Mouse (Mus musculus) embryonic facial prominence, embryonic 14.5 days (tissue): ENCODE results near the gene Vezf1. TPM values are rescaled to one million over a fixed set of nuclear protein-coding genes. Genes with fewer than 3 reads are reported as not detected.

Experiments
- ATAC-seq: fragments of 200-750 bp; cut with Nextera tagmentation; 2 replicates; pipeline ENCODE4 v1.8.0; 2017; ENCODE audit warnings: low read depth, moderate number of reproducible peaks, moderate TSS enrichment
- DNase-seq: peaks from one replicate; pipeline ENCODE4 v3.0.0-alpha.2; 2015; ENCODE audit warnings: low spot score
- H3K27ac ChIP-seq: fragments of 300-500 bp; sonication (generic); replicated peaks from 2 replicates; pipeline ENCODE4 v1.5.1; 2014; ENCODE audit warnings: low read depth, mild to moderate bottlenecking, low read length, moderate library complexity
- H3K27me3 ChIP-seq: fragments of 300-500 bp; sonication (generic); replicated peaks from 2 replicates; pipeline ENCODE4 v1.6.1; 2014; ENCODE audit warnings: low read length; ENCODE audit not compliant: control insufficient read depth, insufficient read depth
- H3K36me3 ChIP-seq: fragments of 300-500 bp; sonication (generic); 2 replicates; pipeline ENCODE4 v1.6.1; 2014; ENCODE audit warnings: low read length, mixed read lengths; ENCODE audit not compliant: control insufficient read depth, insufficient read depth
- H3K4me1 ChIP-seq: fragments of 300-500 bp; sonication (generic); 2 replicates; pipeline ENCODE4 v1.6.1; 2014; ENCODE audit warnings: antibody characterized with exemption, low read length; ENCODE audit not compliant: control insufficient read depth, insufficient read depth
- H3K4me2 ChIP-seq: fragments of 300-500 bp; sonication (generic); 2 replicates; pipeline ENCODE4 v1.6.1; 2014; ENCODE audit warnings: low read depth, mild to moderate bottlenecking, low read length, moderate library complexity, mixed read lengths
- H3K4me3 ChIP-seq: fragments of 300-500 bp; sonication (generic); 2 replicates; pipeline ENCODE4 v1.5.1; 2014; ENCODE audit warnings: low read depth, mild to moderate bottlenecking, low read length
- H3K9ac ChIP-seq: fragments of 300-500 bp; sonication (generic); 2 replicates; pipeline ENCODE4 v1.6.1; 2014; ENCODE audit warnings: low read depth, mild to moderate bottlenecking, low read length, moderate library complexity, mixed read lengths
- H3K9me3 ChIP-seq: fragments of 300-500 bp; sonication (generic); 2 replicates; pipeline ENCODE4 v1.6.1; 2016; ENCODE audit warnings: low read length; ENCODE audit not compliant: control insufficient read depth
- WGBS: fragments of 180-500 bp; shearing (Covaris S2); extraction: QIAGEN DNeasy Blood & Tissue Kit; methylation state at CpG from one replicate; pipeline ENCODE4 v1.1.7; 2014; 5-methylcytosine and 5-hydroxymethylcytosine counted together
- polyA plus RNA-seq: library from polyadenylated mRNA; unstranded; fragments of >200 nt; fragmentation: Nextera tagmentation; extraction: Ambion mirVana; gene quantifications from 2 replicates; pipeline ENCODE4 v1.2.1, GENCODE M21; 2014

Vezf1 gene
- polyA plus RNA-seq, 1 experiment from 2014 or later: 35.3 TPM

DNA sequence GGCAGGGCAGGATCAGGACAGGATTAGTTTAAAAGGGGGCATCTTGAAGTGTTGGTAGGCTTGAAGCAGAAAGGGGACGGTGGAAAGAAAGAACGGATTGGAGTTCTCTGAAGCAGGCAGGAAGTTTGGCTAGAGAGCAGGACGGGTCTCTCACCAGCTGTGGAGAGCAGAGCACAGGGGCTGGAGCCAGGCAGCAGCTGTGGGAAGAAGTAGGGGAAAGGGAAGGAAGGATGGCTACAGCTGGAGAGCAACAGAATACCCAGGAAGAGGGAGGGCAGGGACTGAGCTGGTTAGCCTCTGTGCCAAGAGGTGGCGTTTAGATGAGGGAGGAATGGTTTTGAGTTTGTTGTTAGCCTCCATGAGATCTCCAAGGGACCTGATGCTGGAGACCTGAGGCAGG lies 29.1 kb downstream of the Vezf1 start:
- DNase-seq: peak; percentile 76
- H3K27ac ChIP-seq: peak overlapping the region; percentile 39
- H3K9me3 ChIP-seq: no peaks in the 10 kb centered on the region
- WGBS: 15% methylated on average over 3 of the region's 4 CpGs
- no peaks in the 10 kb centered on the region for H3K27me3 ChIP-seq
- peaks cover 28% of the 10 kb centered on the region for H3K4me1 ChIP-seq
- H3K4me3 ChIP-seq: no peak overlapping the region
- H3K4me2 ChIP-seq: peak overlapping the region; percentile 28
- H3K9ac ChIP-seq: peak overlapping the region; percentile 10; the same call in 1 of the 2 replicates
- peak; percentile 59; the same call in 1 of the 2 replicates for ATAC-seq
- no peaks in the 10 kb centered on the region for H3K36me3 ChIP-seq

DNA sequence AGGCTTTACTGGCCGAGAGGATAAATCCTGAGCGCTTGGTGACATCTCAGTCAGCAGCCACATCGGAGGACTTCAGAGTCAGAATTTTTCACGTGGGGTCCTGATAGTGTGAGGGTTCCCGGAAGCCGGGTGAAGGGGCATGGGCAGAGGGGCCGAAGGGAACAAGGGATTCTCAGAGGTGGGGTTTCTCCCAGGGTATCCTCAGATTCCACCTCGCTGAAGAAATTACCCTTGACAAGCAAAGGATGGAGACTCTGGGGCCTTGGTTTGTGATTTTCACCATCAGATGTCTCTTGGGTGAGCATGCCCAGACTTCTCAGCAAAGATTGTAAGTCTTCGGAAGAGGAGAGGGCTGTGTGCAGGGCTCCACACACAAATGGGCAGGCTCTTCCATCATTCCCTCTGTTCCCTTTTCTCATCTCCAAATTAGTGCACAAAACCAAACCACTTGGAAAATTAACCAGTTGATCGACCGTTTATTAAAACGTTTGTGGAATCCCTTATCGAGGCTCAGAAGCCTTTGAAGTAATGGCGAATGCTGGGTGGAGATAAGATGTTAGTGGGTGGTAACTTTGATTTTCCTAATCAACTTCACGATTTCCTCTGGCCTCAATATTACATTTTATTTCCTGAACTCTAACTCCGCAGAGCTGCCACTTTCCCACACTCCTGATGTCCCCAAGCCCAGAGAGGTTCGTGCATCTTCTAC lies 30.1 kb downstream of the Vezf1 start, which contains the start of gene Cuedc1:
Gene Cuedc1 (plus strand): TSS at position 38 of the 709 bp plus-strand sequence.
- ATAC-seq (no peak), DNase-seq (no peak)
- peak within 1 kb of the TSS; percentile 85 for H3K4me3 ChIP-seq
- WGBS: 27% methylated on average over 17 of the region's 17 CpGs
- H3K27ac ChIP-seq: peak within 1 kb of the TSS; percentile 92
- peak within 1 kb of the TSS; percentile 90 for H3K4me2 ChIP-seq
- no peaks in the 10 kb centered on the region for H3K9me3 ChIP-seq
- H3K27me3 ChIP-seq: no peaks in the 10 kb centered on the region
- H3K4me1 ChIP-seq: peaks cover 28% of the 10 kb centered on the region
- H3K36me3 ChIP-seq: no peaks in the 10 kb centered on the region
- peak within 1 kb of the TSS; percentile 96 for H3K9ac ChIP-seq

DNA sequence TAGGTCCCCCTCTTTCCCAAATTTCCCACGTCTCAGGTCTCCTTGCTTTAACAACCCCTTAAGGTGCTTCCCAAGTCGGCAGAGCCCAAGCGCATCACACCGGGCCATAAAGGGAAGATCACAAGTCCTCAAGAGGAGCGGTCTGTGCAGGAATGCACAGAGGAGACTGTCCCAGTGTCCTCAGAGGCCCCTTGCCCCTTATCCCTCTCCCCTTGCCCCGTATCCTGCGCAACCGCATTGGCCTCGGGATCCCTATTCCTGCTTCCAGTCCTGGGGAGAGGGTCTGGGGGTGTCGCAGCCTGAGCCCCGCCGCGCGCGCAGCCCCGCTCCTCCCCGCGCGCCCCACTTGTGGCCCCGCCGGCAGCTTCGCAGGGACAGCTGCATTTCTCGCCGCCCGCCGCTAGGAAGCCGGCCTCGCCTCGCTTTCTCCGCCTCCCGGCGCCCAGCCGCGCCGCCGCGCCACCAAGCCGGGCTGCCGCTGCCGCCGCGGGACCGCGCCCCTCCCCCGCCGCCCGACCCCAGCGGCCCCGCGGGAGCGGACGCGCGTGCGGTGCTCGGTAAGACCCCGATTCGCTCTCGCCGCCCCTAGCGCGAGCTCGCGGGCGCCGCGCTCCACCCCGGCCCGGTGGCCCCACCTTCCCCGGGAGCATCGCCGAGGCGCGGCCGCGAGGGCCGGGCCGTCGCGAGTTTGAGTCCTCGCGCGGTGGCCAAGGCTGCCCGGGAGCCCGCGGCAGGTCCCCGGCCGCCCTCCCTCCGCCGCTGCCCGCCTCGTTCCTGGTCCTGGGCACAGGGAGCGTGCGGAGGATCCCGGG lies 30.9 kb downstream of the Vezf1 start:
- peak; percentile 75 for ATAC-seq
- peaks cover 28% of the 10 kb centered on the region for H3K4me1 ChIP-seq
- H3K27ac ChIP-seq: peak overlapping the region; percentile 92
- H3K27me3 ChIP-seq: no peaks in the 10 kb centered on the region
- WGBS: 2% methylated on average over 22 of the region's 95 CpGs
- peak overlapping the region; percentile 96 for H3K9ac ChIP-seq
- no peaks in the 10 kb centered on the region for H3K9me3 ChIP-seq
- peak overlapping the region; percentile 90 for H3K4me2 ChIP-seq
- DNase-seq: peak; percentile 81
- no peaks in the 10 kb centered on the region for H3K36me3 ChIP-seq
- peak overlapping the region; percentile 85 for H3K4me3 ChIP-seq

DNA sequence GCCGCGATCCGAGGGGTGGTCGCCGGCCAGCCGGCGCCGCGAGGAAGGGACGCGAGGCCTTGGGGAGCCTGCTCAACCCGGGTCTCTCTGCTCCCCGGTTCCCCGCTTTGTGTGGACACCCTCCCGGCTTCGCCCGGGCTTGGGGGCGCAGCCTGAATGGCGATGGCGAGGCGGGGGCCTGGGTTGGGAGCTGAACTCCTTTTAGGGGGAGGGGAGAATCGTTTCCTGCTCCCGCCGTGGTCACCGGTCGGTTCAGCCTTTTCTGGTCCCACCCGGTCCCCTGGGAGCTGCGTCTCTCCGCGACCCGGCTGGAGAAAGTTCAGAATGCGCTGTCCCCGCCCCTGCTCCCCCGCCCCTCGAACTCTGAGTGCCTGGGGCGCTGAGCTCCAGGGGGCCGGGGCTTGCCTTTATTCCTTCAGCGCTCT lies 31.5 kb downstream of the Vezf1 start:
- 0% methylated on average over 11 of the region's 38 CpGs for WGBS
- H3K4me2 ChIP-seq: peak overlapping the region; percentile 90
- peak overlapping the region; percentile 85 for H3K4me3 ChIP-seq
- no peaks in the 10 kb centered on the region for H3K36me3 ChIP-seq
- peak; percentile 80 for DNase-seq
- peaks cover 28% of the 10 kb centered on the region for H3K4me1 ChIP-seq
- H3K9ac ChIP-seq: peak overlapping the region; percentile 96
- peak overlapping the region; percentile 92 for H3K27ac ChIP-seq
- no peaks in the 10 kb centered on the region for H3K9me3 ChIP-seq
- ATAC-seq: peak; percentile 55; the same call in 1 of the 2 replicates
- no peaks in the 10 kb centered on the region for H3K27me3 ChIP-seq

DNA sequence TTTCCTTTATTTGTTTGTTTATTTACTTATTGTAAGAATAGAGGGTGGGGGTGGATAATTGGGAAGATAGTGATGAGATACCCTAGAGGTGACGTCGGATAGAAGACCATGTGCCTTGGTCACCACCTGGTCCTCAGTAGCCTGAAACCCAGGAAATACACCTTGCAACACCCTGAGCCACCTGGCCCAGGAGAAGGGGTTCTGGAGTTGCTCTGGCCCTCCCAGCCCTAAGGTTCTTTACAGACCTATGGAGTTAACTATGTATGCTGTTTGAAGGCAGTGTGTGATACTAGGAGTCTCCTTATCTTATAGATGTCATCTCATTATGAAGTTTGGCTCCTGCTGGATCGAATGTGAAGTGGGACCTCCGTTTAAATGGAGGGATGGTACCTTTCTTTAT lies 32.1 kb downstream of the Vezf1 start:
- Histone ChIP-seq H3K36me3 (no peaks in the 10 kb centered on the region), H3K4me2 (peak overlapping the region; percentile 90), H3K9me3 (no peaks in the 10 kb centered on the region), H3K27ac (peak overlapping the region; percentile 92; the same call in 1 of the 2 replicates), H3K4me1 (peaks cover 29% of the 10 kb centered on the region), H3K9ac (peak overlapping the region; percentile 96; the same call in 1 of the 2 replicates), H3K27me3 (no peaks in the 10 kb centered on the region), H3K4me3 (peak overlapping the region; percentile 85)
- DNase-seq (no peak), ATAC-seq (no peak)
- 43% methylated on average over 4 of the region's 4 CpGs for WGBS

DNA sequence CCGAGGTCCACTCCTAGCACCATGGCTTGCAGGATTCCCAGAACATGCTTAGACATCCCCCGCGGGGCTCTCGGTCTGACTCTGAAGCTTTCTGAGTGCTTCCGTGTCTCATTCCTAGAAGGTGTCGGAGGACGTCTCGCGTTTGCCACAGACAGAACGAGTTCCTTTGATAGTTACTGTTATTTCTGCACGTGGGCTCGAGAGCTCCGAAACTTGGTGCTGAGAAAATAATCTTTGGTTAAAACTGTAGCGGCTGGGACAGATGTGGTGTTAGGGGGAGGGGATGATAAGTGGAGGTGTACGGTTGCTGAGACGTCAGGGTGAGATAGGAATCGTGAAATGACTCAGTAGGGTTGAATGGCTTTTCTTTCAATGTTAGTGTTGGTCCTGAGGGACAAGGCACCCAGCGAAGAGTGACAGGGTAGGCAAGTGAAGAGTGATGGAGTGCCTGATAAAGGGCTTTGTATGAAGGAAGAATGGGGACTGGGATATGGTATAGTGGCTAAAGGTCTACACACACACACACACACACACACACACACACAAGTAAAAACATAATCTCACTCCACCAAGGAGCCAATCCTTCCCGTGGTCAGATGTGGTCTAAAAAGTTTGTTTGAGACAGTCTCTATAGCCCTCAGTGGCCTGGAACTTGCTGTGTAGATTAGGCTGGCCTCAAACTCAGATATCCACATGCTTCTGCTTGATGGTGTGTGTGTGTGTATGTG lies 35.3 kb downstream of the Vezf1 start:
- Histone ChIP-seq H3K27me3 (no peaks in the 10 kb centered on the region), H3K36me3 (no peaks in the 10 kb centered on the region), H3K4me3 (no peak overlapping the region), H3K27ac (no peak overlapping the region), H3K9me3 (no peaks in the 10 kb centered on the region), H3K4me2 (no peak overlapping the region), H3K9ac (no peak overlapping the region), H3K4me1 (peaks cover 27% of the 10 kb centered on the region)
- ATAC-seq: no peak
- no peak for DNase-seq
- WGBS: 86% methylated on average over 19 of the region's 19 CpGs

DNA sequence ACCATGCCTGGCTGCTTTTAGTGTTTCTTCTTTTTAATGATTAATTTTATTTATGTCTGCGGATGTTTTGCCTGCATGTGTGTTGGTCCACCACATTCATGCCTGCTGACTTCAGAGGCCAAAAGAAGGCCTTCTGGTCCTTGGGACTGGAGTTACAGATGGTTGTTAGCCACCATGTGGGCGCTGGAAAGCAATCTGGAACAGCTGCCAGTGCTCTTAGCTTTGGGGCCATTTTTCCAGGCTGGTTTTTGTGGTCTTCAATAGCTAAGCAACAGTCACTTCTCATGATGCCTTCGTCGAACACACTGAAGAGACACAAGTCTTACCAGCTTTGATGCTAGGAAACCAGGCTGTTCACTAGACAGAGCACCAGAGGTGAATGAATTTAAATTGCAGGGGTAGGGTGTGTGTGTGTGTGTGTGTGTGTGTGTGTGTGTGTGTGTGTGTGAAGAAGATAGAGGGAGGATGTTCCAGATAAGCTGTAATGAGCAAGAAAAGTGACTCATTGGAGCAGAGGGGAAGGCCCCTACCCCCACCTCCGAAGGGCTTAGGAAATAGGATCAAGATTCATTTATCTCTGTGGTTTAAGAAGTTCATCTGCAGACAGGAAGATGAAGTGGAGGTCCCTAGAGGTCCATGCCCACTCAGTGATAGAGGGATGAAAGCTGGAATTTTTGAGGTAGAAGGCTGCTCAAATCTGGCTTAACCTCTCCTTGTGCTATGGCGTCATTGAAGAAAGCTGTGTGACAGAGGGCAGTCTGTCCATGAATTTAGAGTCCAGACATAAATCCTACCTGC lies 37.6 kb downstream of the Vezf1 start:
- Histone ChIP-seq H3K4me3 (no peak overlapping the region), H3K4me2 (no peak overlapping the region), H3K9me3 (no peaks in the 10 kb centered on the region), H3K9ac (no peak overlapping the region), H3K4me1 (peaks cover 16% of the 10 kb centered on the region), H3K27ac (no peak overlapping the region), H3K36me3 (no peaks in the 10 kb centered on the region), H3K27me3 (no peaks in the 10 kb centered on the region)
- DNase-seq: no peak
- 72% methylated on average over 6 of the region's 6 CpGs for WGBS
- ATAC-seq: no peak

DNA sequence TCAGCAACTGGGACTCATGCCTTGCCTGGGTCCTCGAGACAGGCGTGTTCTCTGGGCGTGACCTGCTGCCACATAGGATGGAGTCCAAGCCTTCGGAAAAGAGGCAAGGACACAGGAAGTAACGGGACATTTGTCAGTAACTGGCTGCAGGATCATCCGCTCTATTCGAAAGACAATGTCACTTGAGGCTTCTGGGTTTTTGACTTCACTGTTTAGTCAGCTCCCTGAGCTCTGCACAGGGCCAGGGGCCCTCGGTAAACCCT lies 38.1 kb downstream of the Vezf1 start:
- H3K27ac ChIP-seq: no peak overlapping the region
- H3K27me3 ChIP-seq: no peaks in the 10 kb centered on the region
- no peaks in the 10 kb centered on the region for H3K9me3 ChIP-seq
- H3K4me3 ChIP-seq: no peak overlapping the region
- H3K36me3 ChIP-seq: no peaks in the 10 kb centered on the region
- ATAC-seq (no peak), DNase-seq (no peak)
- WGBS: 74% methylated on average over 8 of the region's 8 CpGs
- no peak overlapping the region for H3K4me2 ChIP-seq
- no peak overlapping the region for H3K9ac ChIP-seq
- peaks cover 16% of the 10 kb centered on the region for H3K4me1 ChIP-seq
